Mouse (Mus musculus): Measurements from ENCODE around the gene Sec22c. TPM values are rescaled to one million over a fixed set of nuclear protein-coding genes. Genes with fewer than 3 reads are reported as not detected.

The Sec22c gene
- total RNA-seq, 2 experiments from 2014 or later, result 27.7 to 29.1 TPM

Other genes with a start within 250 kb of the Sec22c start
- gene Cck, start 209.8 kb downstream of the Sec22c start, total RNA-seq (2021), result 100 to 1,000 TPM; 625 to 626 TPM
- 1 to 10 TPM in 1 of 2 experiments, under 1 TPM in 1; 0.97 to 1.2 TPM for gene Lyzl4, start 63.4 kb downstream of the Sec22c start, total RNA-seq (2021)
- 10 to 100 TPM; 21.1 to 23.6 TPM for gene Vipr1, start 62.8 kb downstream of the Sec22c start, total RNA-seq (2021)
- gene Ss18l2, start 4.8 kb upstream of the Sec22c start, total RNA-seq (2021), result 100 to 1,000 TPM in 1 of 2 experiments, 10 to 100 TPM in 1; 82.8 to 100 TPM
- gene Nktr, start 13.7 kb upstream of the Sec22c start, total RNA-seq (2021), result 100 to 1,000 TPM; 102 to 103 TPM
- gene Zfp651, start 53.8 kb upstream of the Sec22c start, total RNA-seq (2021), result 100 to 1,000 TPM; 112 to 127 TPM
- 1 to 10 TPM; 5.0 to 5.3 TPM for gene Klhl40, start 72.1 kb upstream of the Sec22c start, total RNA-seq (2021)
- gene Hhatl, start 87.0 kb upstream of the Sec22c start, total RNA-seq (2021), result 1 to 10 TPM; 8.3 to 8.7 TPM
- gene Ccdc13, start 134.0 kb upstream of the Sec22c start, total RNA-seq (2021), result 1 to 10 TPM; 9.1 to 9.3 TPM
- 100 to 1,000 TPM in 1 of 2 experiments, 10 to 100 TPM in 1; 99.1 to 108 TPM for gene Higd1a, start 152.9 kb upstream of the Sec22c start, total RNA-seq (2021)
- 1 to 10 TPM; 5.2 to 7.8 TPM for gene Ackr2, start 192.9 kb upstream of the Sec22c start, total RNA-seq (2021)
- gene Cyp8b1, start 210.8 kb upstream of the Sec22c start, total RNA-seq (2021), result not detected
- 1 to 10 TPM; 3.7 to 4.3 TPM for gene Fam198a, start 245.5 kb upstream of the Sec22c start, total RNA-seq (2021)